Mouse (Mus musculus) heart, embryonic 16.5 days (tissue): ENCODE data around the gene Ankub1. TPM values are rescaled to one million over a fixed set of nuclear protein-coding genes. Genes with fewer than 3 reads are reported as not detected.

Experiments
- ATAC-seq: fragments of 200-750 bp; cut with Nextera tagmentation; replicated peaks from 2 replicates; pipeline ENCODE4 v1.8.0; 2017; ENCODE audit warnings: moderate number of reproducible peaks; ENCODE audit not compliant: insufficient read depth, low FRiP score; ENCODE audit errors: extremely low read depth
- H3K27ac ChIP-seq: fragments of 300-500 bp; sonication (generic); 2 replicates; pipeline ENCODE4 v1.5.1; 2014; ENCODE audit warnings: mild to moderate bottlenecking, low read length, control low read depth, moderate library complexity
- H3K27me3 ChIP-seq: fragments of 300-500 bp; sonication (generic); 2 replicates; pipeline ENCODE4 v1.6.1; 2014; ENCODE audit warnings: low read length, mixed read lengths; ENCODE audit not compliant: control insufficient read depth, insufficient read depth
- H3K36me3 ChIP-seq: fragments of 300-500 bp; sonication (generic); 2 replicates; pipeline ENCODE4 v1.6.1; 2014; ENCODE audit not compliant: control insufficient read depth, insufficient read depth
- H3K4me1 ChIP-seq: fragments of 300-500 bp; sonication (generic); 2 replicates; pipeline ENCODE4 v1.6.1; 2014; ENCODE audit warnings: low read length, mixed read lengths; ENCODE audit not compliant: control insufficient read depth, insufficient read depth
- H3K4me2 ChIP-seq: fragments of 300-500 bp; sonication (generic); 2 replicates; pipeline ENCODE4 v1.6.1; 2014; ENCODE audit warnings: low read depth, mild to moderate bottlenecking, control low read depth, low read length
- H3K4me3 ChIP-seq: fragments of 300-500 bp; sonication (generic); 2 replicates; pipeline ENCODE4 v1.5.1; 2014; ENCODE audit warnings: mild to moderate bottlenecking, control low read depth, low read length
- H3K9ac ChIP-seq: fragments of 300-500 bp; sonication (generic); 2 replicates; pipeline ENCODE4 v1.6.1; 2014; ENCODE audit warnings: low read length, control low read depth
- H3K9me3 ChIP-seq: fragments of 300-500 bp; sonication (generic); replicated peaks from 2 replicates; pipeline ENCODE4 v1.6.1; 2016; ENCODE audit warnings: low read length; ENCODE audit not compliant: control insufficient read depth
- WGBS: fragments of 180-500 bp; shearing (Covaris S2); extraction: QIAGEN DNeasy Blood & Tissue Kit; methylation state at CpG from one replicate; pipeline ENCODE4 v1.1.7; 2014; 5-methylcytosine and 5-hydroxymethylcytosine counted together
- polyA plus RNA-seq: library from polyadenylated mRNA; unstranded; fragments of >200 nt; fragmentation: Nextera tagmentation; extraction: Ambion mirVana; gene quantifications from 2 replicates; pipeline ENCODE4 v1.2.1, GENCODE M21; 2015

Ankub1 gene
- polyA plus RNA-seq, 1 experiment from 2014 or later, result 0.05 TPM

GRCm38 (mm10) chr3:57691772-57692171 is 827 bp downstream of the Ankub1 start:
- Histone ChIP-seq H3K9ac (no peak overlapping the region), H3K4me3 (no peak overlapping the region), H3K9me3 (no peaks in the 10 kb centered on the region), H3K4me2 (no peak overlapping the region), H3K27ac (no peak overlapping the region), H3K4me1 (no peaks in the 10 kb centered on the region), H3K27me3 (no peaks in the 10 kb centered on the region), H3K36me3 (no peaks in the 10 kb centered on the region)
- WGBS, result 78% methylated on average over 4 of the region's 4 CpGs
- ATAC-seq, result no peak

- Histone ChIP-seq H3K27me3 (no peaks in the 10 kb centered on the region), H3K4me3 (no peak overlapping the region), H3K36me3 (no peaks in the 10 kb centered on the region), H3K9me3 (no peaks in the 10 kb centered on the region), H3K27ac (no peak overlapping the region), H3K9ac (no peak overlapping the region), H3K4me1 (no peaks in the 10 kb centered on the region), H3K4me2 (no peak overlapping the region)
- ATAC-seq, result no peak
Measured at GRCm38 (mm10) chr3:57677786-57678185, 14.8 kb downstream of the Ankub1 start.

GRCm38 (mm10) chr3:57674075-57674474 is 18.5 kb downstream of the Ankub1 start:
- Histone ChIP-seq H3K9ac (no peak overlapping the region), H3K4me1 (no peaks in the 10 kb centered on the region), H3K4me3 (no peak overlapping the region), H3K4me2 (no peak overlapping the region), H3K27ac (no peak overlapping the region), H3K9me3 (no peaks in the 10 kb centered on the region), H3K27me3 (no peaks in the 10 kb centered on the region), H3K36me3 (no peaks in the 10 kb centered on the region)
- no peak for ATAC-seq
- WGBS, result 72% methylated on average over 2 of the region's 2 CpGs

GRCm38 (mm10) chr3:57673586-57673985 is 19.0 kb downstream of the Ankub1 start:
- Histone ChIP-seq H3K4me1 (no peaks in the 10 kb centered on the region), H3K27me3 (no peaks in the 10 kb centered on the region), H3K27ac (no peak overlapping the region), H3K4me3 (no peak overlapping the region), H3K36me3 (no peaks in the 10 kb centered on the region), H3K9ac (no peak overlapping the region), H3K9me3 (no peaks in the 10 kb centered on the region), H3K4me2 (no peak overlapping the region)
- ATAC-seq, result no peak
- WGBS, result 76% methylated on average over 4 of the region's 4 CpGs

- Histone ChIP-seq H3K9ac (peak overlapping the region; percentile 37; the same call in 1 of the 2 replicates), H3K4me1 (no peaks in the 10 kb centered on the region), H3K27ac (no peak overlapping the region), H3K27me3 (no peaks in the 10 kb centered on the region), H3K4me2 (peak overlapping the region; percentile 65), H3K4me3 (peak overlapping the region; percentile 40; the same call in 1 of the 2 replicates), H3K9me3 (no peaks in the 10 kb centered on the region), H3K36me3 (no peaks in the 10 kb centered on the region)
- WGBS, result 30% methylated on average over 14 of the region's 14 CpGs
- ATAC-seq, result peak; percentile 63; the same call in 1 of the 2 replicates
Measured at GRCm38 (mm10) chr3:57667054-57667723, 25.4 kb downstream of the Ankub1 start.

GRCm38 (mm10) chr3:57665880-57666279 is 26.7 kb downstream of the Ankub1 start:
- H3K27ac ChIP-seq, result no peak overlapping the region
- H3K9me3 ChIP-seq, result no peaks in the 10 kb centered on the region
- H3K9ac ChIP-seq, result no peak overlapping the region
- no peak overlapping the region for H3K4me3 ChIP-seq
- ATAC-seq, result no peak
- H3K4me1 ChIP-seq, result no peaks in the 10 kb centered on the region
- no peak overlapping the region for H3K4me2 ChIP-seq
- no peaks in the 10 kb centered on the region for H3K36me3 ChIP-seq
- WGBS, result 86% methylated on average over 5 of the region's 5 CpGs
- no peaks in the 10 kb centered on the region for H3K27me3 ChIP-seq

GRCm38 (mm10) chr3:57664682-57665081 is 27.9 kb downstream of the Ankub1 start:
- Histone ChIP-seq H3K36me3 (no peaks in the 10 kb centered on the region), H3K4me2 (no peak overlapping the region), H3K4me1 (no peaks in the 10 kb centered on the region), H3K27ac (no peak overlapping the region), H3K27me3 (no peaks in the 10 kb centered on the region), H3K9me3 (no peaks in the 10 kb centered on the region), H3K9ac (no peak overlapping the region), H3K4me3 (no peak overlapping the region)
- no peak for ATAC-seq
- 56% methylated on average over 10 of the region's 10 CpGs for WGBS

GRCm38 (mm10) chr3:57663731-57664130 is 28.9 kb downstream of the Ankub1 start:
- 20% methylated on average over 6 of the region's 6 CpGs for WGBS
- no peaks in the 10 kb centered on the region for H3K9me3 ChIP-seq
- ATAC-seq, result no peak
- H3K27ac ChIP-seq, result no peak overlapping the region
- no peak overlapping the region for H3K4me3 ChIP-seq
- no peaks in the 10 kb centered on the region for H3K4me1 ChIP-seq
- no peak overlapping the region for H3K9ac ChIP-seq
- H3K4me2 ChIP-seq, result no peak overlapping the region
- no peaks in the 10 kb centered on the region for H3K36me3 ChIP-seq
- no peaks in the 10 kb centered on the region for H3K27me3 ChIP-seq

GRCm38 (mm10) chr3:57658608-57659007 is 34.0 kb downstream of the Ankub1 start:
- no peaks in the 10 kb centered on the region for H3K36me3 ChIP-seq
- H3K4me2 ChIP-seq, result no peak overlapping the region
- ATAC-seq, result no peak
- no peak overlapping the region for H3K9ac ChIP-seq
- H3K4me1 ChIP-seq, result no peaks in the 10 kb centered on the region
- no peaks in the 10 kb centered on the region for H3K9me3 ChIP-seq
- H3K4me3 ChIP-seq, result no peak overlapping the region
- H3K27ac ChIP-seq, result no peak overlapping the region
- H3K27me3 ChIP-seq, result no peaks in the 10 kb centered on the region
- WGBS, result 66% methylated on average over 6 of the region's 6 CpGs
